Comparison of ENCODE assay signal across 30 mouse cellular contexts in the genomic region with DNA sequence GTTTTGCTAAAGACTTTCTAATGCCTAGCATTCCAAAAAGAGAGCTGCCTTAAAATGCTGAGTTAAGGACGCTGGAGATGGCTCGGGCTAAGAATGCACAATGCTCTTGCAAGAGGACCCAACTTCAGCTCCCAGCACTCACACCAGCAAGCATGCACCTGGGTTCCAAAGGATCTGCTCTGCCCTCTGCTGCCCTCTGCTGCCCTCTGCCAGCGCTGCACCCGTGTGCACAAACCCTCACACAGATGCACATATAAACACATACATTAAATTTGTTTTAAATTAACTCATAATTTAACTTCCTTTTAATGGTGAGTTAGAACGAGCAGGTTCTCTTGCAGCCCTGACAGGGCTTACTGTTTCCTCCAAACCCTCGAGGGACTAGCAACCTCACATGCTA. TPM values are rescaled to one million over a fixed set of nuclear protein-coding genes. Genes with fewer than 3 reads are reported as not detected.
DNase-seq lines count a peak whose midpoint lies in the region; ATAC-seq and TF ChIP-seq lines count a peak whose summit lies in the region.
"Had no signal": no experiment of that assay in that cellular context is flagged by ENCODE, and none has a peak within 500 bp of the region (broad histone marks: within the 10 kb centered on the region; RNA-seq: fewer than 3 reads in every experiment).

No protein-coding gene starts in this region.

- no peaks in the 10 kb centered on the region for H3K4me1 ChIP-seq in hindbrain, postnatal 0 days (ENCODE audit: insufficient read depth, low read length)
- no peaks in the 10 kb centered on the region for H3K4me1 ChIP-seq in hindbrain, embryonic 11.5 days (replicated peaks; ENCODE audit: control insufficient read depth, insufficient read depth, low read length)
- no peaks in the 10 kb centered on the region for H3K4me1 ChIP-seq in liver, postnatal 0 days (ENCODE audit: insufficient read depth)
- no peaks in the 10 kb centered on the region for H3K4me1 ChIP-seq in embryonic fibroblast, embryonic 13.5 days (ENCODE audit: control insufficient read depth, insufficient read depth, low read length)
- H3K4me1 ChIP-seq: heart, embryonic 12.5 days; hindbrain, embryonic 12.5 days; kidney, embryonic 15.5 days; limb, embryonic 15.5 days; lung, embryonic 15.5 days; midbrain, embryonic 10.5 days; stomach, embryonic 15.5 days had no signal

- DNase-seq in hindbrain, postnatal 0 days (ENCODE audit: low spot score): no peak
- DNase-seq in hindbrain, embryonic 11.5 days (ENCODE audit: low spot score): no peak
- no peak for DNase-seq in liver, postnatal 0 days
- DNase-seq in liver: no peak
- peak; percentile 8 for DNase-seq in ES-CJ7 (ENCODE audit: low read depth, low spot score)
- no peak for DNase-seq in neural tube, embryonic 10.5 days (ENCODE audit: extremely low spot score, low spot score)
- no peak for DNase-seq in thymus, postnatal 0 days (ENCODE audit: low spot score)
- DNase-seq: adrenal gland, postnatal 36 days; cerebellum, adult 18-20 months; cerebellum, postnatal 14 days; forebrain, postnatal 0 days; gastrocnemius, postnatal 14 days; heart, adult 18-20 months; heart, postnatal 10 days; kidney, adult 11 months; kidney, postnatal 36 days; left cerebral cortex, postnatal 4 days; right cerebral cortex, adult 18-20 months; right cerebral cortex, postnatal 4 days had no signal

- H3K4me2 ChIP-seq in hindbrain, postnatal 0 days (ENCODE audit: low read depth, low read length): no peak overlapping the region
- no peak overlapping the region for H3K4me2 ChIP-seq in hindbrain, embryonic 11.5 days (replicated peaks; ENCODE audit: low read depth, low read length)
- H3K4me2 ChIP-seq in liver, postnatal 0 days (ENCODE audit: low read depth, low read length): no peak overlapping the region
- H3K4me2 ChIP-seq: heart, embryonic 12.5 days; hindbrain, embryonic 12.5 days; kidney, embryonic 15.5 days; limb, embryonic 15.5 days; lung, embryonic 15.5 days; stomach, embryonic 15.5 days had no signal

- H3K9ac ChIP-seq in hindbrain, postnatal 0 days (replicated peaks; ENCODE audit: low read length): no peak overlapping the region
- H3K9ac ChIP-seq in hindbrain, embryonic 11.5 days (ENCODE audit: low read depth, low read length): no peak overlapping the region
- H3K9ac ChIP-seq in liver, postnatal 0 days (replicated peaks): no peak overlapping the region
- H3K9ac ChIP-seq: forebrain, postnatal 0 days; heart, embryonic 12.5 days; hindbrain, embryonic 12.5 days; kidney, embryonic 15.5 days; limb, embryonic 15.5 days; lung, embryonic 15.5 days; stomach, embryonic 15.5 days had no signal

- ATAC-seq in hindbrain, postnatal 0 days: no peak
- ATAC-seq in hindbrain, embryonic 11.5 days (ENCODE audit: low FRiP score): no peak
- ATAC-seq in liver, postnatal 0 days: no peak
- ATAC-seq: forebrain, postnatal 0 days; midbrain, embryonic 16.5 days had no signal

- no peaks in the 10 kb centered on the region for H3K9me3 ChIP-seq in hindbrain, postnatal 0 days (ENCODE audit: low read length)
- H3K9me3 ChIP-seq in hindbrain, embryonic 11.5 days (ENCODE audit: control insufficient read depth, low read length): no peaks in the 10 kb centered on the region
- peaks cover 2% of the 10 kb centered on the region; the same call in 1 of the 2 replicates for H3K9me3 ChIP-seq in liver, postnatal 0 days (ENCODE audit: low read length)
- H3K9me3 ChIP-seq: kidney, embryonic 15.5 days; limb, embryonic 15.5 days; lung, embryonic 15.5 days; stomach, embryonic 15.5 days had no signal

- H3K36me3 ChIP-seq in hindbrain, postnatal 0 days (ENCODE audit: insufficient read depth, low read length): no peaks in the 10 kb centered on the region
- no peaks in the 10 kb centered on the region for H3K36me3 ChIP-seq in hindbrain, embryonic 11.5 days (ENCODE audit: control insufficient read depth, insufficient read depth, low read length)
- H3K36me3 ChIP-seq in liver, postnatal 0 days (replicated peaks; ENCODE audit: insufficient read depth, low read length): no peaks in the 10 kb centered on the region
- H3K36me3 ChIP-seq: heart, embryonic 12.5 days; hindbrain, embryonic 12.5 days; kidney, embryonic 15.5 days; limb, embryonic 15.5 days; lung, embryonic 15.5 days; midbrain, embryonic 10.5 days; stomach, embryonic 15.5 days had no signal

- no peak for TF ChIP-seq EP300 in liver, postnatal 0 days (IDR thresholded peaks at IDR 0.05; ENCODE audit: low read depth)

- no peaks in the 10 kb centered on the region for H3K27me3 ChIP-seq in hindbrain, postnatal 0 days (ENCODE audit: insufficient read depth, low read length)
- no peaks in the 10 kb centered on the region for H3K27me3 ChIP-seq in hindbrain, embryonic 11.5 days (ENCODE audit: control insufficient read depth, insufficient read depth, low read length)
- H3K27me3 ChIP-seq in liver, postnatal 0 days (ENCODE audit: insufficient read depth, low read length): no peaks in the 10 kb centered on the region
- H3K27me3 ChIP-seq: heart, embryonic 12.5 days; hindbrain, embryonic 12.5 days; kidney, embryonic 15.5 days; limb, embryonic 15.5 days; lung, embryonic 15.5 days; stomach, embryonic 15.5 days had no signal

- TF ChIP-seq CTCF in hindbrain, postnatal 0 days (IDR thresholded peaks at IDR 0.05; ENCODE audit: low read depth): peak; percentile 15; the same call in 1 of the 2 replicates
- peak; percentile 33; the same call in 1 of the 2 replicates for TF ChIP-seq CTCF in liver, postnatal 0 days (IDR thresholded peaks at IDR 0.05; ENCODE audit: low read depth)
- 0 out of 2 replicates have a peak, but pooled peaks have one; percentile 6 for TF ChIP-seq CTCF in embryonic fibroblast, embryonic 13.5 days (IDR thresholded peaks at IDR 0.05; ENCODE audit: borderline replicate concordance, insufficient read depth, low read length)

- WGBS in hindbrain, postnatal 0 days: 92% methylated on average over 6 of the region's 6 CpGs
- 89% methylated on average over 6 of the region's 6 CpGs for WGBS in hindbrain, embryonic 11.5 days
- WGBS in liver, postnatal 0 days (ENCODE audit: insufficient replicate concordance): 78% methylated on average over 6 of the region's 6 CpGs

- no peak overlapping the region for H3K4me3 ChIP-seq in hindbrain, postnatal 0 days (ENCODE audit: low read length)
- no peak overlapping the region for H3K4me3 ChIP-seq in hindbrain, embryonic 11.5 days (ENCODE audit: low read depth, low read length)
- H3K4me3 ChIP-seq in liver, postnatal 0 days (ENCODE audit: low read depth, low read length): no peak overlapping the region
- no peak overlapping the region for H3K4me3 ChIP-seq in embryonic fibroblast, embryonic 13.5 days (ENCODE audit: insufficient read depth, low read length)
- H3K4me3 ChIP-seq: heart, embryonic 12.5 days; hindbrain, embryonic 12.5 days; kidney, embryonic 15.5 days; left cerebral cortex, adult 2 months; limb, embryonic 15.5 days; lung, embryonic 15.5 days; midbrain, embryonic 10.5 days; myocyte; stomach, embryonic 15.5 days had no signal

- TF ChIP-seq POLR2A in embryonic fibroblast, embryonic 13.5 days (IDR thresholded peaks at IDR 0.05; ENCODE audit: low read depth, low read length): no peak

- no peak overlapping the region for H3K27ac ChIP-seq in hindbrain, postnatal 0 days
- H3K27ac ChIP-seq in hindbrain, embryonic 11.5 days (ENCODE audit: low read depth, low read length): no peak overlapping the region
- no peak overlapping the region for H3K27ac ChIP-seq in liver, postnatal 0 days (ENCODE audit: low read depth)
- H3K27ac ChIP-seq in embryonic fibroblast, embryonic 13.5 days (ENCODE audit: insufficient read depth, low read length): no peak overlapping the region
- H3K27ac ChIP-seq: hindbrain, embryonic 12.5 days; kidney, embryonic 15.5 days; left cerebral cortex, adult 2 months; limb, embryonic 15.5 days; lung, embryonic 15.5 days; midbrain, embryonic 10.5 days; stomach, embryonic 15.5 days had no signal

RNA-seq across cellular contexts. Expression of a gene that starts 32.5 kb away (rescaled TPM):
- 18.8 and 29.4 TPM in 2 replicates for total RNA-seq in hindbrain, postnatal 0 days (2014; rRNA removed)
- polyA plus RNA-seq in hindbrain, postnatal 0 days (2015; fragmentation: Nextera tagmentation; extraction: Ambion mirVana): 43.3 and 45.8 TPM in 2 replicates
- polyA plus RNA-seq in hindbrain, embryonic 11.5 days (2014; fragmentation: Nextera tagmentation; extraction: Ambion mirVana): 32.1 and 32.8 TPM in 2 replicates
- polyA plus RNA-seq in liver, postnatal 0 days (2015; fragmentation: Nextera tagmentation; extraction: Ambion mirVana): not detected in 2 replicates
- not detected in 2 replicates for polyA plus RNA-seq in embryonic fibroblast, embryonic 13.5 days (2011; ENCODE audit: insufficient read length, low read depth, missing spikeins)
- 0.17 and 0.29 TPM in 2 replicates for polyA plus RNA-seq in thymus, postnatal 0 days (2015; fragmentation: Nextera tagmentation; extraction: Ambion mirVana)
- total RNA-seq: gastrocnemius, postnatal 14 days; heart, adult 18-20 months had no signal
- polyA plus RNA-seq: heart, embryonic 12.5 days had no signal

Comparison
In these comparisons a context has a peak if more than half of its experiments do, and no peak if none do; other contexts are left out.
1. RNA of a gene that starts 32.5 kb away (polyA plus RNA-seq): 43.3 to 45.8 TPM in hindbrain, postnatal 0 days and 32.1 to 32.8 TPM in hindbrain, embryonic 11.5 days; 0.17 to 0.29 TPM in thymus, postnatal 0 days, not detected in liver, postnatal 0 days and not detected in embryonic fibroblast, embryonic 13.5 days; every median in the first group is over 10 times any median in the second.
2. Peak in every context shown above with its lines, with median percentiles within 50 percentile points of each other: CTCF ChIP-seq.